Mouse (Mus musculus): ENCODE measurements around the gene Pla2g2f.

DNA sequence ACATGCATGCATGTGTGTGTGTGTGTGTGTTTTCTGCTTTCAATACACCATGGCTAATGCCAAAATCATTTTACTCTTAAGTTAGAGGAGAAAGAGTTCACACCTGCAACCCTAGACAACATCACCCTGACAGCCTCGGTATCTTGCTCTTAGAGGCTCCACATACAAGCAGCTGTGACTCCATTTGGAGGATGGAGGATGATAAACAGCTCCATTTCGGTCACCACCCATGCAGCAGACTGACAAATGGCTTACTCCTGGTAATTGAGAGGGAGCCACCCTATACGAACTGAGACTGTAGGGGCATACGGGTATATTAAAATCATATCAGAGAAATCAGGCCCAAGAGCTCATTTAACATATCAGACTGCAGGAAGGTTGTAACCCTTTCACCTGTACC, 31.0 kb upstream of the Pla2g2f start:
- TF ChIP-seq CTCF (IDR thresholded peaks at IDR 0.05) (no peak), EP300 (IDR thresholded peaks at IDR 0.05; ENCODE audit: insufficient read depth, low read depth, low read length) (no peak), POLR2A (IDR thresholded peaks at IDR 0.05; ENCODE audit: insufficient read depth, low read depth, low read length) (no peak)
